Comparison of ENCODE assay signal across 10 mouse cellular contexts in genomic region chr7:126963548-126964286, GRCm38 (mm10). TPM values are rescaled to one million over a fixed set of nuclear protein-coding genes. Genes with fewer than 3 reads are reported as not detected.
DNase-seq lines count a peak whose midpoint lies in the region; ATAC-seq and TF ChIP-seq lines count a peak whose summit lies in the region.
"Had no signal": no experiment of that assay in that cellular context is flagged by ENCODE, and none has a peak within 500 bp of the region (broad histone marks: within the 10 kb centered on the region; RNA-seq: fewer than 3 reads in every experiment).

No protein-coding gene starts in this region.

- TF ChIP-seq RAD21 in MEL (IDR thresholded peaks at IDR 0.05; ENCODE audit: low read depth, low read length), result peak; percentile 66

- no peaks in the 10 kb centered on the region for H3K27me3 ChIP-seq in MEL (ENCODE audit: control insufficient read depth in 1 of 2, insufficient read depth in 2 of 2, low read length in 2 of 2)
- H3K27me3 ChIP-seq in kidney, embryonic 15.5 days, result peaks cover 28% of the 10 kb centered on the region
- H3K27me3 ChIP-seq in midbrain, embryonic 14.5 days (ENCODE audit: control insufficient read depth, insufficient read depth, low read length), result no peaks in the 10 kb centered on the region

- peaks cover 6 to 9% of the 10 kb centered on the region in 2 experiments for H3K4me1 ChIP-seq in MEL (ENCODE audit: control insufficient read depth in 1 of 2, insufficient read depth in 2 of 2, low read length in 2 of 2)
- peaks cover 5% of the 10 kb centered on the region; the same call in 1 of the 2 replicates for H3K4me1 ChIP-seq in kidney, embryonic 15.5 days
- H3K4me1 ChIP-seq in midbrain, embryonic 14.5 days (ENCODE audit: control insufficient read depth, insufficient read depth, low read length), result no peaks in the 10 kb centered on the region

- WGBS in kidney, embryonic 15.5 days, result 25% methylated on average over 19 of the region's 19 CpGs
- WGBS in midbrain, embryonic 14.5 days, result 30% methylated on average over 19 of the region's 19 CpGs

- ATAC-seq in kidney, embryonic 15.5 days (replicated peaks; ENCODE audit: low FRiP score), result peak; percentile 66
- no peak for ATAC-seq in midbrain, embryonic 14.5 days (ENCODE audit: low FRiP score, low TSS enrichment)
- ATAC-seq in erythroblast, adult 5-6 weeks (replicated peaks; ENCODE audit: low FRiP score, poor library complexity, severe bottlenecking), result no peak

- no peaks in the 10 kb centered on the region for H3K9me3 ChIP-seq in MEL (replicated peaks; ENCODE audit: insufficient read depth, low read length)
- no peaks in the 10 kb centered on the region for H3K9me3 ChIP-seq in kidney, embryonic 15.5 days (replicated peaks)
- no peaks in the 10 kb centered on the region for H3K9me3 ChIP-seq in midbrain, embryonic 14.5 days (ENCODE audit: control insufficient read depth, low read length)

- TF ChIP-seq EP300 in MEL (IDR thresholded peaks at IDR 0.05; ENCODE audit: low read depth in 1 of 2, low read length in 2 of 2), result no peak

- no peak for TF ChIP-seq POLR2A in MEL (IDR thresholded peaks at IDR 0.05; ENCODE audit: control insufficient read depth in 1 of 2, insufficient read depth in 1 of 2, low read depth in 1 of 2, low read length in 2 of 2, poor library complexity in 1 of 2)

- no peak overlapping the region for H3K4me3 ChIP-seq in left cerebral cortex, adult 2 months
- H3K4me3 ChIP-seq in MEL (ENCODE audit: control insufficient read depth in 1 of 2, insufficient read depth in 1 of 2, low read depth in 2 of 2, low read length in 2 of 2), result no peak overlapping the region
- H3K4me3 ChIP-seq in kidney, embryonic 15.5 days (replicated peaks), result no peak overlapping the region
- H3K4me3 ChIP-seq in midbrain, embryonic 14.5 days (replicated peaks; ENCODE audit: low read depth, low read length), result no peak overlapping the region
- H3K4me3 ChIP-seq: erythroblast, embryonic 14.5 days had no signal

- H3K4me2 ChIP-seq in kidney, embryonic 15.5 days, result peak overlapping the region; percentile 27
- no peak overlapping the region for H3K4me2 ChIP-seq in midbrain, embryonic 14.5 days (ENCODE audit: low read length)

- peaks cover 0 to 9% of the 10 kb centered on the region in 2 experiments; a peak in 2 of 4 replicates for H3K36me3 ChIP-seq in MEL (ENCODE audit: control insufficient read depth in 1 of 2, insufficient read depth in 2 of 2, low read length in 2 of 2)
- H3K36me3 ChIP-seq in kidney, embryonic 15.5 days, result no peaks in the 10 kb centered on the region
- H3K36me3 ChIP-seq in midbrain, embryonic 14.5 days (ENCODE audit: control insufficient read depth, insufficient read depth, low read length), result peaks cover 91% of the 10 kb centered on the region

- H3K27ac ChIP-seq in left cerebral cortex, adult 2 months, result no peak overlapping the region
- H3K27ac ChIP-seq in MEL (ENCODE audit: control insufficient read depth, low read depth, low read length), result no peak overlapping the region
- H3K27ac ChIP-seq in kidney, embryonic 15.5 days, result no peak overlapping the region
- no peak overlapping the region for H3K27ac ChIP-seq in midbrain, embryonic 14.5 days (replicated peaks; ENCODE audit: low read depth, low read length)

- peak; percentile 40 for TF ChIP-seq CTCF in left cerebral cortex, adult 2 months (IDR thresholded peaks at IDR 0.05)
- peak; percentile 57 to 91 (median 77) for TF ChIP-seq CTCF in MEL (IDR thresholded peaks at IDR 0.05 in 2 of 3, conservative IDR thresholded peaks at IDR 0.05 in 1 of 3; ENCODE audit: control insufficient read depth in 1 of 3, insufficient read depth in 1 of 3, low read depth in 2 of 3, low read length in 3 of 3, poor library complexity in 1 of 3, severe bottlenecking in 1 of 3)

- H3K79me2 ChIP-seq in MEL (ENCODE audit: control insufficient read depth, insufficient read depth, low read length, poor library complexity), result no peaks in the 10 kb centered on the region

- intact Hi-C loops in left cerebral cortex, adult 2 months (cut with DNase I), result no loop called here
- intact Hi-C loops in left cerebral cortex, postnatal 36 days (cut with DNase I), result no loop called here

- no peak overlapping the region for H3K9ac ChIP-seq in MEL (ENCODE audit: control insufficient read depth, low read depth, low read length, poor library complexity, severe bottlenecking)
- no peak overlapping the region for H3K9ac ChIP-seq in kidney, embryonic 15.5 days
- H3K9ac ChIP-seq in midbrain, embryonic 14.5 days (replicated peaks; ENCODE audit: low read length), result no peak overlapping the region

- DNase-seq in left cerebral cortex, adult 2 months (ENCODE audit: extremely low spot score in 1 of 2, low spot score in 2 of 2), result no peak
- DNase-seq in left cerebral cortex, postnatal 36 days (ENCODE audit: low spot score in 2 of 2), result no peak
- peak; percentile 54 for DNase-seq in MEL (ENCODE audit: low read depth, low spot score)
- peak; percentile 58 for DNase-seq in embryo, embryonic 9.5 days (ENCODE audit: extremely low spot score)
- peak; percentile 61 for DNase-seq in midbrain, embryonic 14.5 days
- no peak for DNase-seq in frontal cortex, adult 2 months (ENCODE audit: extremely low spot score in 1 of 2, low spot score in 1 of 2)

TF ChIP-seq in MEL, 35 proteins besides CTCF, POLR2A, EP300 and RAD21 (continues in another document):
- peak; percentile 65 for TF ChIP-seq ZC3H11A (IDR thresholded peaks at IDR 0.05; ENCODE audit: low read depth, low read length)

RNA-seq across cellular contexts. Expression of gene Cdipt, which starts 12.0 kb away (rescaled TPM):
- total RNA-seq in left cerebral cortex, adult 2 months (2021), result 100 to 1,000 TPM; 181 to 186 TPM
- 100 to 1,000 TPM; 182 to 199 TPM for total RNA-seq in left cerebral cortex, postnatal 36 days (2021)
- 72.5 and 98.4 TPM in 2 replicates for total RNA-seq in MEL (2012; rRNA removed)
- 100 to 1,000 TPM in 1 of 2 experiments, not detected in 1; 151 TPM for polyA plus RNA-seq in MEL (2012; ENCODE audit: insufficient read depth in 1 of 2, insufficient read length in 2 of 2, low read depth in 1 of 2, low replicate concordance in 2 of 2, missing spikeins in 1 of 2)
- 106 and 115 TPM in 2 replicates for polyA plus RNA-seq in kidney, embryonic 15.5 days (2015; fragmentation: Nextera tagmentation; extraction: Ambion mirVana)
- 101 and 106 TPM in 2 replicates for polyA plus RNA-seq in midbrain, embryonic 14.5 days (2014; fragmentation: Nextera tagmentation; extraction: Ambion mirVana)
- total RNA-seq in erythroblast, adult 5-6 weeks (2015; ENCODE audit: low replicate concordance), result 14.8 and 23.1 TPM in 2 replicates
- 9.5 and 20.9 TPM in 2 replicates for total RNA-seq in erythroblast, adult 5-6 weeks (2017; ENCODE audit: low replicate concordance)
- polyA plus RNA-seq in frontal cortex, adult 2 months (2012; rRNA removed), result 224 and 230 TPM in 2 replicates

RNA-seq across cellular contexts. Expression of gene Cdiptos, which starts 12.2 kb away (rescaled TPM):
- total RNA-seq in left cerebral cortex, adult 2 months (2021), result under 1 TPM in 1 of 2 experiments, not detected in 1; 0.52 TPM
- not detected for total RNA-seq in left cerebral cortex, postnatal 36 days (2021)
- total RNA-seq in MEL (2012; rRNA removed), result 0.35 and 0.49 TPM in 2 replicates
- 1 to 10 TPM in 1 of 2 experiments, not detected in 1; 1.8 TPM for polyA plus RNA-seq in MEL (2012; ENCODE audit: insufficient read depth in 1 of 2, insufficient read length in 2 of 2, low read depth in 1 of 2, low replicate concordance in 2 of 2, missing spikeins in 1 of 2)
- 1.4 and 1.5 TPM in 2 replicates for polyA plus RNA-seq in kidney, embryonic 15.5 days (2015; fragmentation: Nextera tagmentation; extraction: Ambion mirVana)
- polyA plus RNA-seq in midbrain, embryonic 14.5 days (2014; fragmentation: Nextera tagmentation; extraction: Ambion mirVana), result 1.1 and 1.3 TPM in 2 replicates
- total RNA-seq in erythroblast, adult 5-6 weeks (2015; ENCODE audit: low replicate concordance), result 5.0 TPM in 1 of 2 replicates, not detected in the other
- total RNA-seq in erythroblast, adult 5-6 weeks (2017; ENCODE audit: low replicate concordance), result not detected in 2 replicates
- 0.80 and 1.0 TPM in 2 replicates for polyA plus RNA-seq in frontal cortex, adult 2 months (2012; rRNA removed)
- polyA plus RNA-seq: erythroblast, embryonic 14.5 days had no signal

RNA-seq across cellular contexts. Expression of gene Sez6l2, which starts 13.4 kb away (rescaled TPM):
- 100 to 1,000 TPM; 421 to 427 TPM for total RNA-seq in left cerebral cortex, adult 2 months (2021)
- 100 to 1,000 TPM; 413 to 414 TPM for total RNA-seq in left cerebral cortex, postnatal 36 days (2021)
- 0.49 and 2.0 TPM in 2 replicates for total RNA-seq in MEL (2012; rRNA removed)
- 1 to 10 TPM in 1 of 2 experiments, not detected in 1; 6.1 TPM for polyA plus RNA-seq in MEL (2012; ENCODE audit: insufficient read depth in 1 of 2, insufficient read length in 2 of 2, low read depth in 1 of 2, low replicate concordance in 2 of 2, missing spikeins in 1 of 2)
- polyA plus RNA-seq in kidney, embryonic 15.5 days (2015; fragmentation: Nextera tagmentation; extraction: Ambion mirVana), result 1.3 and 2.5 TPM in 2 replicates
- polyA plus RNA-seq in midbrain, embryonic 14.5 days (2014; fragmentation: Nextera tagmentation; extraction: Ambion mirVana), result 59.1 and 66.9 TPM in 2 replicates
- not detected in 2 replicates for total RNA-seq in erythroblast, adult 5-6 weeks (2015; ENCODE audit: low replicate concordance)
- 0.84 TPM in 1 of 2 replicates, not detected in the other for total RNA-seq in erythroblast, adult 5-6 weeks (2017; ENCODE audit: low replicate concordance)
- polyA plus RNA-seq in frontal cortex, adult 2 months (2012; rRNA removed), result 175 and 194 TPM in 2 replicates

RNA-seq across cellular contexts. Expression of gene Asphd1, which starts 14.3 kb away (rescaled TPM):
- 10 to 100 TPM; 51.4 to 55.8 TPM for total RNA-seq in left cerebral cortex, adult 2 months (2021)
- total RNA-seq in left cerebral cortex, postnatal 36 days (2021), result 10 to 100 TPM; 47.2 to 53.0 TPM
- total RNA-seq in MEL (2012; rRNA removed), result 0.15 TPM in 1 of 2 replicates, not detected in the other
- under 1 TPM in 1 of 2 experiments, not detected in 1; 0.74 TPM for polyA plus RNA-seq in MEL (2012; ENCODE audit: insufficient read depth in 1 of 2, insufficient read length in 2 of 2, low read depth in 1 of 2, low replicate concordance in 2 of 2, missing spikeins in 1 of 2)
- polyA plus RNA-seq in kidney, embryonic 15.5 days (2015; fragmentation: Nextera tagmentation; extraction: Ambion mirVana), result 0.21 TPM in 1 of 2 replicates, not detected in the other
- polyA plus RNA-seq in midbrain, embryonic 14.5 days (2014; fragmentation: Nextera tagmentation; extraction: Ambion mirVana), result 6.5 and 7.0 TPM in 2 replicates
- not detected in 2 replicates for total RNA-seq in erythroblast, adult 5-6 weeks (2015; ENCODE audit: low replicate concordance)
- total RNA-seq in erythroblast, adult 5-6 weeks (2017; ENCODE audit: low replicate concordance), result not detected in 2 replicates
- polyA plus RNA-seq in frontal cortex, adult 2 months (2012; rRNA removed), result 46.4 and 54.9 TPM in 2 replicates
- total RNA-seq: neutrophil, adult 5-6 weeks had no signal
- polyA plus RNA-seq: erythroblast, embryonic 14.5 days had no signal

RNA-seq across cellular contexts. Expression of gene Kctd13, which starts 35.0 kb away (rescaled TPM):
- 100 to 1,000 TPM; 135 to 146 TPM for total RNA-seq in left cerebral cortex, adult 2 months (2021)
- total RNA-seq in left cerebral cortex, postnatal 36 days (2021), result 100 to 1,000 TPM; 149 to 167 TPM
- 17.7 and 18.1 TPM in 2 replicates for total RNA-seq in MEL (2012; rRNA removed)
- 10 to 100 TPM in 1 of 2 experiments, not detected in 1; 26.2 TPM for polyA plus RNA-seq in MEL (2012; ENCODE audit: insufficient read depth in 1 of 2, insufficient read length in 2 of 2, low read depth in 1 of 2, low replicate concordance in 2 of 2, missing spikeins in 1 of 2)
- 15.5 and 17.0 TPM in 2 replicates for polyA plus RNA-seq in kidney, embryonic 15.5 days (2015; fragmentation: Nextera tagmentation; extraction: Ambion mirVana)
- polyA plus RNA-seq in midbrain, embryonic 14.5 days (2014; fragmentation: Nextera tagmentation; extraction: Ambion mirVana), result 98.6 and 106 TPM in 2 replicates
- total RNA-seq in erythroblast, adult 5-6 weeks (2015; ENCODE audit: low replicate concordance), result 0.77 and 6.9 TPM in 2 replicates
- 0.42 and 1.7 TPM in 2 replicates for total RNA-seq in erythroblast, adult 5-6 weeks (2017; ENCODE audit: low replicate concordance)
- polyA plus RNA-seq in frontal cortex, adult 2 months (2012; rRNA removed), result 163 and 171 TPM in 2 replicates

Comparison
In these comparisons a context has a peak if more than half of its experiments do, and no peak if none do; other contexts are left out.
1. DNase-seq: peak in MEL (single experiment), embryo, embryonic 9.5 days (single experiment) and midbrain, embryonic 14.5 days (single experiment); none in left cerebral cortex, adult 2 months (0 of 2), left cerebral cortex, postnatal 36 days (0 of 2) and frontal cortex, adult 2 months (0 of 2).
2. RNA of gene Sez6l2, which starts 13.4 kb away (total RNA-seq): 421 to 427 TPM in left cerebral cortex, adult 2 months and 413 to 414 TPM in left cerebral cortex, postnatal 36 days; 0.49 to 2.0 TPM in MEL and 0.84 TPM in erythroblast, adult 5-6 weeks; every median in the first group is over 100 times any median in the second.